Mouse (Mus musculus): ENCODE data around the gene Ntn3.

The Ntn3 gene

DNA sequence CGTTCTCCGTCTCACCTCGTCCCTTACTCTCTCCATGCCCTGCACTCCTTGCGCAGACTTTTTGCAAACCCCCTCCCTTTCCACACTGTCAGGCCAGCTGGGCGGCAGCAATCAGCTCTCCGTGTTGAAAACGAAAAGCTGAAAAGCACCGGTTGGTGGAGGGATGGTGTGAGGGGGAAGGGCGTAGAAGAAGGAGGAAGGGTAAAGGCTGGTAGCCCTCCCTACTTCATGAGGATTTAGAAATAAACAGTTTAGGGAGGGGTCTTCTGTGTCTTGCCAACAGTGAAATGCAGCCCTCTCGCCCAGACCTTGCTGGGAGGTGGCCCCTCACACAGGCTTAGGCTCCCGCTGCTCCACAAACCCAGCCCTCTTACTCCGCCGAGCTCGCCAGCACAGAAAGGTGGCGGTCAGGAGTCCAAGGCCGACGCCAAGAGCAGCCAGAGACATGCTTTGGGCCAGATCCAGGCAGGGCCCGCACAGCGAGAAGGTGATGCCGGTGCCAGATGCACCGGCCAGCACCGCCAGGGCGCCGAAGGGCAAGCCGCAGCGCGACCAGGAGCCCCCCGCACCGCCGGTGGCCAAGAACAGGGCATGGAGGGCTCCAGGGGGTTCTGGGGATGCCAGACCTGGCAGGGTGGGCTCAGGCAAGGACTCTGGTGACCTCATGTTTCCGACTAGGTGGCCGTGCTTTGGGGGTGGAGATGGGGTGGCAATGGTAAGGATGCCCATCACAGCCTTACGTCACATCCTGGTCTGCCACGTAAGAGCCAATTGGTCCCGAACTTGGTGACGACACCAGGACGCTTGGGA is 2.5 kb upstream of the Ntn3 start:
- peak; percentile 74 for ATAC-seq (ENCODE audit: low TSS enrichment)

DNA sequence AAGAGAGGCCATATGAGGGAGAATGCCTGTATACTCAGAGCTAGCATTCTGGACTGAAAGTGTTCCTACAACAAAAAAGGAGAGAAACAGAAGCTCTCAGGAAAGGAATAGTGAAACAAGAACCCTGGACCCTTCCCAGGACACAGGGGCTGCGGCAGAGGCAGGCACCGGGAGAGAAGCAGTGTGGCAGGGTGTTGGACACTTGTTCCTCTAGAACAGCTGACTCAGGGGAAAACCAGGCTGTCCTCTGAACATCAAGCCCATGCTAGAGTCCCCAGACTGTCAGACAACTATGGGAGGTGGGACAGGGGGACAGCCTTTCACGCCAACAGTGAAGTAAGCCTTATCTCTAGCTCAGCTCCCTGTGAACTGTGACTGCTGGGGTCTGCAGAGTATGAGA is 1.3 kb upstream of the Ntn3 start:
- ATAC-seq (ENCODE audit: low TSS enrichment): no peak

DNA sequence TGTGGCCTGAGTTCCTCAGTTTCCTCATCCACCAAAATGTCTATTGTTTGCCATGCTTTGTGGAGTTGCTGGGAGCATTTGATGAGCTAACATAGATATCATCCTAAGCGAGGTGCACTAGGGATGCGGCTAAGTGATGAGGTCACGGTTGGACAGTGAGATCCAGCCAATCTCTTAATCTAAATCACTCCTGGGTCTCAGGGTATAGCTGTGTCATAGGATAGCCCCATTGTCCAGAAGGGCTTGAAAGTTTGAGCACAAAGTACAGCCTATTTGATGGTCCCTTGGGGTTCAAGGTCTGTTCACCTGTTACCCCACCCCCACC is 547 bp upstream of the Ntn3 start:
- ATAC-seq (ENCODE audit: low TSS enrichment): no peak

DNA sequence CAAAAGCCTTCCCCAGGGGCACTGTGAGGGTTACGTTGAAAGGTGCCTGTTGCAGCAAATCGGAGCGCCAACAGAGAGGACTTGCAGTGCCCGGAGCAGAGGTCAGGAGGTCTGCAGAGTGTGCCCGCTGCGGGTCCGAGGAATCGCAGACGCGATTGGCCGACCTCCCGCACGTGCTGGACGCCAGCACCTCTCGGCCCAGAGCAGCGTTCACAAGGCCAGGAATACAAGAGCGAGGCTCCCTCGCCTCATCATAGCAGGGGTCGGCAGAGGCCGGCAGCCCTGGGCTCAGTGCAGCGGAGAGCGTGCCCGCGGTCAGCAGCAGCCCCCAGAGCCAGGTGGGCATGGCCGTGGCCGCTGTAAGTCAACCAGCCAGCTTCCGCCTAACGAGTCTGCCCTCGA is 689 bp downstream of the Ntn3 start:
- ATAC-seq (ENCODE audit: low TSS enrichment): no peak

DNA sequence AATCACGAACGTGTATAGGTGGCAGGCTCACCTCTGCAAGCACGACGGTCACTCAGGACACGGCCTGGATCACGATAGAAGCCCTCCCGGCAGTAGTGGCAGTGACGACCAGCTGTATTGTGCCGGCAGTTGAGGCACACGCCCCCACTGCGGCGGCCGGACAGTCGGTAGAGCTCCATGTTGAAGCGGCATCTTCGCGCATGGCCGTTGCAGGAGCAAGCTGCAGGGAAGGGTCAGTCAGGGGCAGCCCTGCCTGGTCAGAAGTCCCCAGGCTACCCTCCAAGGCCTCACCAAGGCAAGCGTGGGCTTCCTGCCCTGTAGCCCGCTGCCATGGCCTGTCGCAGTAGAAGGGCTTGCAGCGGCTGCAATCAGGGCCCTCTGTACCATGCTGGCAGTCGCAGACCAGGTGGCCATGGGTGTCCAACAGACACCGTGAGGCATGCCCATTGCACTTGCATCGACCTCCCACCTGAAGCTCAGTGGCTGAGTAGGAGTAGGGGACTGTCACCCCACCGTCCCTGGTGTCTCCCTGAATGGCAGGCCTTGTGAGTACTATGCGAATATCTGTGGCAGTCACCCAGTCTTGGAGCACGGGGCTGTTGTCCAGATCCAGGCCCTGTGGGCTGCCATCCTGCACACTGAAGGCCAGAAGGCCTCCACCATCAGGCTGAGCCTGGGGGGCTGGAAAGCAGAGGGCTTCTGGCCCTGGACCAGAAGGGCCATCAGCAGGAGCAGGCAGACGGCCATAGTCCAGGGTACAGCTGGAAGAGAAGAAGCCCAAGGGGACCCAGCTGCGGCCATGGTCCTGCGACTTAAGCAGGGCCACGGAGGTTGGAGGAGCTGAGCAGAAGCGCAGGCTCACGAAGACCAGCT is 1.3 kb downstream of the Ntn3 start:
- no peak for ATAC-seq (ENCODE audit: low TSS enrichment)

DNA sequence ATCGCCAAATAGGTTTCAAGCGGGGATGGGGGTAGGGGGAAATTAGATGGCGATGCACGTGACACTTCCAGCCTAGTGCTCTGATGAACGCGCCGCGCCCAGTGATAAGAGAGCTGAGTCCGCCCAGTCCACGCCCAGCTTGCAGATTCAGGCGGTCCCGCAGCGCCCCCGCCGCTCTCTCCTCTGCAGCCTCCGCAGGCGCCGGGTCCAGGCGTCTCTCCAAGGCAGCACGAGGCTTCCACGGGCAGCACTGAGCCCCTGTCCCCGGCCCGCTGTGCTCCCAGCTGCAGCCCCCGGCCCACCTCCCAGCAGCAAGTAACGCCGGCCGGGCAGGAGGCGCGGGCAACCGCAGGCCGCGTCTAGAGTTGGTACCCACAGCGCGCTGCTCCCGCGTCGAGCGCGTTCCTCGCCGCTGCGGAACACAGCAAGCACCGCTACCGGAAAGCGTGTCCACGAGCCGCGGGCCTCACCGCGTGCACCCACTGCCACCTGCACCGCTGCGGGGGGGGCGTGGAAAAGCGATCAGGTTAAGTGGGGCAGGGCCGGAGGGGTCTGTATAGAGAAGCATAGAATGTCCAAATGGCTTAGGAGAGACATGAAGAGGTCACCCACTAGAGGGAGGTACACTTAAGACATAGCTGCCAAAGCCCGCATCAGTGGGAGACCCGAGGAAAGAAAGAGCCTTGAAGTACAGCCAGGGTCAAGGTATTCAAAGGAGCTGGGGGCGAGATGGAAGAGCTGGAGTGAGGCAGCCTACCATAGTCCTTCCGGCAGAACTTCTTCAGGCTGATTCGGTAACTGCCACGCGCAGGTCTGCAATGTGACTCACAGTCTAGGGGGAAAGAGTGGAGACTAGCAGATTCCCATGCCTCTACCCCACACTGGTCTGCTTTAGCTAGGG is 2.6 kb downstream of the Ntn3 start:
- ATAC-seq (ENCODE audit: low TSS enrichment): peak; percentile 36; the same call in 1 of the 2 replicates

DNA sequence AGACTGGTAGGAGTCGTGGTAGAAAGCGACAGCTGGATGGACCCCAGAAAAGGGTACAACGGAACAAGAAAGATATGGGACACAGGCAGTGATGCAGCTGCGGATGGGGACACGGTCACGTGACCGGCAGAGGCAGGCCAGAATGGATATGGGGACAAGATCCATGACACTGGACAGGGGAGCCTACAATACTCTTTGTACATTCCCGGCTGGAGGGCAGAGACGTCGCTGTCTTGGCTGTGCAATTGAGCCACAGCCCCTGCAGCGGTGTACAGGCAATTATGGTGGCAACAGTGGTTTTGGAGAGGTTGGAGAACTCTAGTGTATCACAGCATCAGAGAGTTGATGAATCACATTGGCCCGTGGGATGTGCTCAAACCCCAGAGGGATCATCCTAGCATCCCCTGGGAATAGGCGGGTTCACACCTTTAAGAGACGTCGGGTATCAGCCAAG is 3.4 kb downstream of the Ntn3 start:
- ATAC-seq (ENCODE audit: low TSS enrichment): 0 out of 2 replicates have a peak, but pooled peaks have one; percentile 8

DNA sequence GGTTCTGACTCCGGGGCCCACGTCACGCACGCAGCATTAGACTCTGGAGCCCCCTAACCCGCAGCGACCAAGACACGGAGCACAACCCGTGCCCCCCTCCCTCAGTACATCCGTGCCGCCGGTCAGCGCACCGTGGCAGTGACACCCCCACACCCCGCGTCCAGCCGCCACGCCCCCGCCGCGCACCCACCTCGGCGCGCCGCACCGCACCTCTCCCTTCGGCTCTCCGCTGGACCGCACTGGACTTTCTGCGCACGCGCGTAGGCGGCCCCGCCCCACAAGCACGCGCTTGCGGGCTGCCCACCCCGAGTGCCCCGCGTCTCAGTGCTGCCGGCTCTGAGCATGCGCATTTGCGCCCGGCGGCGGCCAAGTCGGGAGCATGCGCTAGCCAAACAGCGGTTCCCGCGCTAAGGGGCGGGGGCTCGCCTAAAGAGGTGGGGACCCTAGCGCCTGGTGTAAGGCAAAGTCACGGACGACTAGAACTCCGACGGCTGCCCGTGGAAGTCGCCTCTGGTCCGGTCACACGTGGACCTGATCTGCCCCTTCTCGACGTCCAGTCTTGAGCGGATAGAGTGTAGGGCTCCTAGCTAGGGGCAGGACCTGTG is 3.9 kb downstream of the Ntn3 start, which contains the start of gene Tbc1d24:
TSS of gene Tbc1d24 (minus strand) at position 279 of the 605 bp plus-strand sequence.
- peak; percentile 48 for ATAC-seq (ENCODE audit: low TSS enrichment)

DNA sequence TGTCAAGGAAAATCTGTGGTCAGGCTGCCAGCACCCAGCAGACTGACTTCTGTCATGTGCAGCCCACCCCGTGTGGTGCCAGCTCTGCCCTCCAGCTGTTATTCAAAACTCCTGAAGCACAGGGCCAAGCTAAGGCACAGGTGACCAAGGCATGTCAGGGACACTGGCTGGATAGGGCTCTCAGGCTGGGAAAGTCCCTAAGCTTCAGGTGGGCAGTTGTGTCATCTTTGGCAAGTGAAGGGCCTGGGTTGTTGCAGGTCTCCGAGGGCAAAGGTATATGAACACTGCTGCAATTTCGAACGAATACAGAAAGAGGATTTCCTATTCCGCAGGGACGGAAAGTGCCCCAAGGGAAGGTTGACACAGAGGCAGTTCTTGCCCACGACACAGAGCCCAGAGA is 4.5 kb downstream of the Ntn3 start:
- ATAC-seq (ENCODE audit: low TSS enrichment): no peak

DNA sequence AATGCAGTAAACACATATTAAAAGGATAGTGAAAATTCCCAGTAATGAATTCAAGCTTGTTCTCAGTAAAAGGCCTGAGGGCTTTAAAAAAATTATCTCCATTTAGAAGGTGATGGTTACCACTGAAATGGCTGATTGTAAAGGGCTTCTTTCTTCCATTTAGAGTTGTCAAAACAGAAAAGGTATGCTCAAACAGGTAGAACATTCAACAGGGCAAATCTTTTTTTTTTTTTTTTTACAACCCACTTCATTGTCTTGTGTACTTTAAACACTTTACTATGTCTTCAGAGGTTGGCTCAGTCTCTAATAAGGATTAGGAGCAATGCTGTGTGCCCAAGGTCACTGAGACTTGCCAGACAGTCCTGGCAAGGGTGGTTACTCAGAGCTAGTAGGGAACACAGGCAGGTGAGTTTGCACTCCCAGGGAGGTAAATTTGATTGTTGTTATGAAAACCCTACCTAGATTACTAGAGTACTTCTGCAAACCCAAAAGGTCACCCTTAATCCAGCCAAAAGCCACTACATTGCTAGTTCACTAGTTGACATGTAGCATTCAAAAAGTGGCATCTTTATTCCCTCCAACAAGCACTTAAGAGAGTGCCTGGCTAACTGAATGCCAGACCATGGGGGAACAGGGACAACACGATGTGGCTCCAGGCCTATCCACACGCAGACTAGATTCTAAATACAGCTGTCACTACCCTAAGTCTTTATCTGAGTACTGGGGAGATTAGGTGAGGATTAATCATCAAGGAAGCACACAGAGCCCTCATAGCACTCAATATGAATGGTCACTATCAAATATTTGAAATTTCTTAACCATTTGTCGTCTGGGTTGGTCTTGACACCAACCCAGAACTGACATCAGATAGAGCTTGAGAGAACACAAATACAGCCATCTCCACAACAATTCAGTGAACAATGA is 5.5 kb downstream of the Ntn3 start:
- no peak for ATAC-seq (ENCODE audit: low TSS enrichment)

DNA sequence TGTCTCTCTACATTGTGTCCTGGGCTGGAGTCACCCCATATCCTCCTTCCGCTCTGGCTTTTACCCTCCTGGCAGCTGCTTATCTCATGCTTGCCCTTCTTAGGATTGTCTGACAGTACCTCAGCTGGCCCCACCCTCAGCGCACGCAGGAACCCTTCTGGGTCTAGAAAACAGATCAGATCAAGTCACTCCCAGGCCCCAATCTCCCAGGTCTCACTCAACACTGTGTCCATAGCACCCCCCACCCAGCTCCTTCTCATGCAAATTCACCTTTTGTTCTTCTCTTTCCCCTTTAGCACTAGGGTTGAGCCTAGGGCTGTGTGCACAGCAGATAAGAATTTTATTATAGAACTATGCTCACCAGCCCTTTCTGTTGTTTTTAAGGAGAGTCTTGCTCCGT is 6.3 kb downstream of the Ntn3 start:
- no peak for ATAC-seq (ENCODE audit: low TSS enrichment)

DNA sequence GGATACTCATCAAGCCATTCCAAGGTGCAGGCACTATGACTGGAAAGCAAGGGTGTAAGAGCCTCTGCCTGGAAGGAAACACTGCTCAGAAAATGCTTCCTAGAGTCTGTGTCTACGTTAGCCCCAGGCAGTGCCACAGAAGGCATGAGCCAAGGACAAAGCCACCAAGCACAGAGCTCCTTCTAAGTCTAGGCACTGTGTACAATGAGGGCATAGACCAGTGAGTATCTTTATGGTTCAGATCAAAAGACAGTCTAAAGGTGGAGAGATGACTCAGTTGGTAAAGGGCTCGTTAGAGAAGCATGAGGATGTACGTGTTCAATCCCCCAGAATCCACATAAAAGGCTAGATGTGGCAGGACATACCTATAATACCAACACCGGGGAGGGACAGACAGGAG is 8.2 kb downstream of the Ntn3 start:
- no peak for ATAC-seq (ENCODE audit: low TSS enrichment)

DNA sequence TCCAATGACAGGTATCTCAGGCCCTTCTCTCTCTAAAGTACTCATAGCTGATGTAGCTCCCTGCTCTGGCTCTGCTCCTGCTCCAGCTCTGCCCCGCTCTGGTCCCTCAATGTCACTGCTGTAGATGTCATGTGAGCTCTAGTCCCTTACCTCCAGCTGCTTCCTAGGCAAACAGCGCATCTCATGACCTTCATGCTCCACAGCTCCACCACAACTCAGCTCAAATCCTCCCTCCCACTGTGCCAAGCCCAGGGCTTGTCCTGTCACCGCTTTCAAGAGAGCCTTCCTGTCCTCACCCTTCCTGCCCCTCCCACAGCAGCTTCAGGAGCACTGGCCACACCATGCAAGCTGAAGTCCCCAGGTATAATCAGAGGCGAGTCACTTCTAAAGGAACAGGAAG is 9.6 kb downstream of the Ntn3 start:
- no peak for ATAC-seq (ENCODE audit: low TSS enrichment)

DNA sequence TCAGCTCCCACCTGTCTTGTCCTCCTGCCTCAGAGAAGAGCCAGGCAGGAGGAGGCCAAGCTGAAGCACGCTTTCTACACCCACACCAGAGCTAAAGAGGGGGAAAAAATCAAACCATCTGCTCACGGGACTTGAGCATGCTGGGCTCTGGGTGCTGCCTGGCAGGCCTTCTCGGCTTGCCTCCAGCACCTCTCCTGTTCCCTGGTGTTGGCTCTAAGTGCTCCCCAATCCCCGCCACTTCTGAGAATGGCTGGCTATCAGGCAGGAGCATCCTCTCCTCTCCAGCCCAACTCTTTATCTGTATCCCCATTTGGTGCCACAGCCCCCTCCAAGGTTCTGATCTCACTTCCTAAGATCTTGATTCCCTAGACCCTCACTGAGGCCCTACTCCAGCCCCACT is 10.1 kb downstream of the Ntn3 start:
- ATAC-seq (ENCODE audit: low TSS enrichment): peak; percentile 64

DNA sequence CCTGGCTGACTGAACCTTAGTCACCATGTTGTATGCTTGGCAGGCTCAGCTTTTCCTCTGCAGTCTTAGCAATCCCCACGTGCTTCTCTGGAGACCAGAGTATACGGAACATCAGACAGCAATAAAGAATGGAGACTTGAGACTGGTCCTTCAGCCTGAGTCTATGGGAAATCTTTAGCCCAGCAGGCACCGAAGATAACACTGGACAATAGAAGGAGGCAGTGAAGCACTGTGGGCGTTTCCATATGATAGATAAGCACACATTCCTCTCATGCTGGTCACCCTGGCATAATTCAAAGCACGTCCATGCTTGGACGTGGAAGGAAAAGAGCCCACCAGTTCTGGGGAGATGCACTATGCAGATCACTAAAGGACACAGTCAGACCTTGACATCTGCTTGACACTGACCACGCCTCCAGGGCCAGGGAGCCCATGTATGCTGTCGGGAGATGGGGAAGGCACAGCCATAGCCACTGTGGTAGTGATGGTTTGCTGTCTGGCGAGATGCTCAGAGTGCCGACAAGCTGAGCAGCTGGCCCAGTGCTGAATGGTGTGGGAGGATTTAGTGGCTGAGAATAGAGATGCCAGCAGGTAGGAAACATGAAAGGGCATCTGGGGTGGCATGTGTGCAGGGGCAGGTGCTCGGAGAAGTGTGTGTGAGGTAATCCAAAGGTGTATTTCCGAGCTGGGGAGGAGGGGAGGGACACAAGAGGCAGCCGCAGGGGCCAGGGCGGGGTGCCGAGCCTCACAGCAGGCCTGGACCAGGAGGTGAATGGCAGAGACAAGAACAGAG is 12.1 kb downstream of the Ntn3 start:
- peak; percentile 57; the same call in 1 of the 2 replicates for ATAC-seq (ENCODE audit: low TSS enrichment)

DNA sequence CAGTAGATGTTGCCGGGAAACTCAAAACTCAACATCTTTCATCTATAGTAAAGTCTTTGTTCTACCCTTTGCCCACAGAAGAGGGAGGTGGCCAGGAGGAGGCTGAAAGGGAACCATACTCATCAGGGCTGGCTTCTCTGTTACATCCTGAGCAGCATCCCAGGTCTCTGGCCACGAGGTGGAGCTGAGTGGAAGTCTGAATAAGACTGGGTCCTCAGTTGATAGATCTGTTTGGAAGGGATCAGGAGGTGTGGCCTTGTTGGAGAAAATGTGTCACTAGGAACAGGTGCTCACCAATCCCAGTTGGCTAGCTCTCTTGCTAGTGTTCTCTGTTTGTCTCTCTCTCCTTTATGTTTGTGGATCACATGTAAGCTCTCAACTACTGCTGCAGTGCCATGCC is 14.0 kb downstream of the Ntn3 start:
- ATAC-seq (ENCODE audit: low TSS enrichment): no peak

DNA sequence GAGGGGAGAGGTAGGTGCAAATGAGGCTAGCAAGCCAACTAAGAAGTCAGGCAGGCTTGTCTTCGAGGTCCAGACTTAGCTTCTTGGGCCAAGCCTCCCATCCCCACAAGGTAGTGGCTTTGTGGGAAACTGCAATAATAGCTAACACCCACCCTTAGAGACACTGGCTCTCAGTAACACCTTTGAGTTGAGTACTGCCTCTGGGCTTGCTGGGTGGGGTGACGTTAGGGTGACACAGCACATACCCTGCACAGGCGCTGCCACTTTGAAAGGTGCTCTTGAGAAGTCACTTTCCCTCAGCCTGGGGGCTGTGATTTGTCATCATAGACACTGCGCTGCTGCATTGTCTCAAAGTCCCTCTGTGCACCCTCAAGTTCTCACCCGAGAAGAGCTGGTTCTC is 15.6 kb downstream of the Ntn3 start:
- ATAC-seq (ENCODE audit: low TSS enrichment): no peak

DNA sequence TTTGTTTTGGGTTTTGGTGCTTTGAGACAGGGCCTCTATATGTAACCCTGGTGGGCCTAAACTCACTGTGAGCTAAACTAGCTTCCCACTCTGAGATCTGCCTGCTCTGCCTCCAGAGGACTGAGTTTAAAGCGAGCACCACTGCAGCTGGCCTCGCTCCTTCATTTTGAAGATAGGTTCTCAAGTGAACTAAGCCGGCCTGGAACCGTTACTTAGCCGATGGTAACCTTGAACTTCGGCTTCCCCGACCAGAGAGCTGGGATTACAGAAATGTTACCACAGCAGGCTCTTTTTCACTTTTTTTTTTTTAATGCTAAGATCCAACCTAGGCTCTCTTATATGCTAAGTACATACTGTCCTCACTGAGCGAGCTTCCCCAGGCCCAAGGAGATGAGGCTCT is 16.1 kb downstream of the Ntn3 start:
- ATAC-seq (ENCODE audit: low TSS enrichment): no peak

DNA sequence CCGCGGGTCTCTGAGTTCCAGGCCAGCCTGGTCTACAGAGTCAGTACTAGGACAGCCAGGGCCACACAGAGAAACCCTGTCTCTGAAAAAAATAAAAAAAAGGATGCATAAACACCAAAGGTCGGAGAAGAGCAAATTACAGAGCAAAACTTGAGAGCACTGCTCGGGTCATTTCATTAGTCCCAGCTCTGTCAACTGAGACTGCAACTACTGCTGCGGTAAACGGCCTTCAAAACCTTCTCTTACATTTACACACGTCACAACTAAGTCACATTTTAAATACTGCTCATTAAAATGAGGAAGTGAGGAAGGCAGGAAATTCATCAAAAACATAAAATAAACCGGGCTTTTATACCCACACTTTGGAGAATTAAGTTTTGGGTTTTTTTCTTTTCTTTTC is 16.5 kb downstream of the Ntn3 start:
- ATAC-seq (ENCODE audit: low TSS enrichment): no peak

DNA sequence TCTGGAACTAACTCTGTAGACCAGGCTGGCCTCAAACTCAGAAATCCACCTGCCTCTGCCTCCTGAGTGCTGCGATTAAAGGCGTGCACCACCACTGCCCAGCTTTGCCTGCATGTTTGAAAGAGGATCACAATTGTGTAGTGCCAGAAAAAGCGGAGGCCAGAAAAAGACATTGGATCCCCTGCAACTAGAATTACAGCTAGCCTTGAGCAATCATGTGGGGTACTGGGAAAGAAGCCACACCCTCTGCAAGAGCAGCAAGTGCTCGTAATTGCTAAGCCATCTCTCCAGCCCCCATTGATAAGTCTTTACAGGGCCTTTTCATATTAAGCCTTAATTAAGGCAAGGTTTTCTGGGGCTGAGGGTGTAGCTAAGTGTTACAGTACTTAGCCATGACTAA is 17.9 kb downstream of the Ntn3 start:
- ATAC-seq (ENCODE audit: low TSS enrichment): no peak
